Mouse (Mus musculus) MEL-GATA-1-ER (cell line): Measurements from ENCODE around the gene Bco2.

Experiments
- DNase-seq: peaks from one replicate; pipeline ENCODE4 v3.0.0-alpha.2; 2012; ENCODE audit warnings: low read depth; ENCODE audit errors: extremely low read depth

The Bco2 gene

GRCm38 (mm10) chr9:50561145-50561917 is 6.3 kb upstream of the Bco2 start, which contains the start of gene Tex12:
Gene Tex12 (minus strand): TSS chr9:50561325.
- no peak for DNase-seq

- DNase-seq: no peak
These were observed 514 bp downstream of the Bco2 start, which contains the start of gene Il18 for GRCm38 (mm10) chr9:50554241-50555093. Gene Il18 (plus strand): TSS chr9:50554827.

GRCm38 (mm10) chr9:50553547-50553946 is 1.4 kb downstream of the Bco2 start:
- DNase-seq: no peak

- peak; percentile 44 for DNase-seq
These were observed 2.8 kb downstream of the Bco2 start for GRCm38 (mm10) chr9:50552206-50552605.

GRCm38 (mm10) chr9:50548936-50549335 is 6.0 kb downstream of the Bco2 start:
- DNase-seq: no peak

- no peak for DNase-seq
These were observed 7.0 kb downstream of the Bco2 start for GRCm38 (mm10) chr9:50547859-50548478.

- DNase-seq: no peak
These were observed 12.6 kb downstream of the Bco2 start for GRCm38 (mm10) chr9:50542401-50542800.

- DNase-seq: no peak
These were observed 14.8 kb downstream of the Bco2 start for GRCm38 (mm10) chr9:50540170-50540569.

- DNase-seq: no peak
These were observed 17.7 kb downstream of the Bco2 start for GRCm38 (mm10) chr9:50537295-50537694.

GRCm38 (mm10) chr9:50536603-50537135 is 18.3 kb downstream of the Bco2 start:
- DNase-seq: no peak

- DNase-seq: no peak
These were observed 19.1 kb downstream of the Bco2 start for GRCm38 (mm10) chr9:50535930-50536329.

GRCm38 (mm10) chr9:50533791-50534190 is 21.2 kb downstream of the Bco2 start:
- no peak for DNase-seq

GRCm38 (mm10) chr9:50533328-50533727 is 21.7 kb downstream of the Bco2 start:
- peak; percentile 95 for DNase-seq

GRCm38 (mm10) chr9:50530890-50531289 is 24.1 kb downstream of the Bco2 start:
- DNase-seq: peak; percentile 32

- peak; percentile 87 for DNase-seq
These were observed 26.6 kb downstream of the Bco2 start, which contains the start of gene Pts for GRCm38 (mm10) chr9:50528293-50528892. Gene Pts (minus strand): TSS chr9:50528724.

- DNase-seq: no peak
These were observed 27.1 kb downstream of the Bco2 start for GRCm38 (mm10) chr9:50527860-50528259.

- no peak for DNase-seq
These were observed 29.4 kb downstream of the Bco2 start for GRCm38 (mm10) chr9:50525585-50525984.

GRCm38 (mm10) chr9:50524936-50525335 is 30.0 kb downstream of the Bco2 start:
- DNase-seq: no peak

- no peak for DNase-seq
These were observed 32.4 kb downstream of the Bco2 start for GRCm38 (mm10) chr9:50522574-50522973.

- no peak for DNase-seq
These were observed 33.4 kb downstream of the Bco2 start for GRCm38 (mm10) chr9:50521562-50521961.

- no peak for DNase-seq
These were observed 34.2 kb downstream of the Bco2 start for GRCm38 (mm10) chr9:50520748-50521147.
